Comparison of ENCODE assay signal across 1 mouse cellular context in genomic region chr19:56189185-56189584, GRCm38 (mm10).
TF ChIP-seq lines count a peak whose summit lies in the region.

No protein-coding gene starts in this region.

TF ChIP-seq in MEL, 35 proteins besides CTCF, POLR2A, EP300 and RAD21 (continued from another document):
- TF ChIP-seq TAL1 (IDR thresholded peaks at IDR 0.05; ENCODE audit: low read length) = peak; percentile 25; the same call in 1 of the 2 replicates
